Mouse (Mus musculus): Measurements from ENCODE around the gene Kif21b. TPM values are rescaled to one million over a fixed set of nuclear protein-coding genes. Genes with fewer than 3 reads are reported as not detected.

Gene Kif21b
- polyA plus RNA-seq, 1 experiment from 2014 or later = 3.3 TPM

DNA sequence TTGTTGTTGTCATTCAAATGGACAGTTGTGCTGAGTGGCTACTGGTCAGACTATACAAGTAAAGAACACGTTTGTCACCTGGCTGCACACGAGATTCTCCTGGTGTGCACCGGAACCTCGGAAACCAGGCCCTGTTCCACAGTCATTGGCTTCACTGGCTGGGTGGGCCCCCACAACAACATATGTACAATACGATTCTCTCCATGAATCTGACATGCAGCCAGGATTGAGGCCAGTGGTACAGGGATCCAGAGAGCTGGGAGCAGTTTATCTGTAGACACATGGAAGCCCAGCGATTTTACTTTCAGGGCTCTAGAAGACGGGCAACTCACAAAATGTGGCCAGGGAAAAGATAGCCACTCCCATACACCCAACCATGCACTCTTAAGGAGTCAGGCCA is 27.5 kb upstream of the Kif21b start:
- ATAC-seq (ENCODE audit: low FRiP score, low TSS enrichment) = no peak
- H3K4me3 ChIP-seq (ENCODE audit: low read length) = no peak overlapping the region
- no peak overlapping the region for H3K4me2 ChIP-seq (replicated peaks; ENCODE audit: low read depth, low read length)
- H3K9ac ChIP-seq (ENCODE audit: low read depth, low read length) = no peak overlapping the region
- H3K27ac ChIP-seq (ENCODE audit: low read depth, low read length) = no peak overlapping the region
- 83% methylated on average over 7 of the region's 7 CpGs for WGBS
- H3K36me3 ChIP-seq (ENCODE audit: control insufficient read depth, insufficient read depth, low read length) = no peaks in the 10 kb centered on the region
- no peaks in the 10 kb centered on the region for H3K27me3 ChIP-seq (ENCODE audit: control insufficient read depth, insufficient read depth, low read length)
- no peaks in the 10 kb centered on the region for H3K9me3 ChIP-seq (ENCODE audit: control insufficient read depth, low read length)
- 0 out of 2 replicates have a peak, but pooled peaks cover 2% of the 10 kb centered on the region for H3K4me1 ChIP-seq (ENCODE audit: control insufficient read depth, insufficient read depth, low read length)

DNA sequence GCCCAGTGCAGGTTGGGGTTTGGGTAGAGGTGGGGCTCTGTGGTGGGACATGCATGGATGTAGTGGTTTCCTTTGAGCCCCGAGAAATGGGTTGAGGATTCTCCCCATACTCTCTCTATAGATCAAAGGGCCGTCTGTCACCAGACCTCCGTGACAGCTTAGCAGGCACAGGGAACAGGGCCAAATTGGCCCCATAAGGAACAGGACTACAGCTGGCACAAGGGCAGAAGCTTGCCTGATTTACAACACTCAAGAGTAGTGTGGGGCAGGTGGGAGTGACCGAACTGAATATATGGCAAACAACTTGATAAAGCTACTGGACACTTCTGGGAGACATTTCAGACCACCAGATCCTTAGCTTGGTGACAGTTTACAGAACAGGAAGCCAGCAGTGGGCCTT is 26.4 kb upstream of the Kif21b start:
- H3K27me3 ChIP-seq (ENCODE audit: control insufficient read depth, insufficient read depth, low read length) = no peaks in the 10 kb centered on the region
- no peak overlapping the region for H3K27ac ChIP-seq (ENCODE audit: low read depth, low read length)
- ATAC-seq (ENCODE audit: low FRiP score, low TSS enrichment) = no peak
- H3K4me1 ChIP-seq (ENCODE audit: control insufficient read depth, insufficient read depth, low read length) = 0 out of 2 replicates have a peak, but pooled peaks cover 2% of the 10 kb centered on the region
- WGBS = 16% methylated on average over 4 of the region's 4 CpGs
- H3K9me3 ChIP-seq (ENCODE audit: control insufficient read depth, low read length) = no peaks in the 10 kb centered on the region
- no peaks in the 10 kb centered on the region for H3K36me3 ChIP-seq (ENCODE audit: control insufficient read depth, insufficient read depth, low read length)
- no peak overlapping the region for H3K4me3 ChIP-seq (ENCODE audit: low read length)
- H3K4me2 ChIP-seq (replicated peaks; ENCODE audit: low read depth, low read length) = no peak overlapping the region
- H3K9ac ChIP-seq (ENCODE audit: low read depth, low read length) = no peak overlapping the region

GRCm38 (mm10) chr1:136109464-136109863 is 21.7 kb upstream of the Kif21b start:
- Histone ChIP-seq H3K27ac (ENCODE audit: low read depth, low read length) (no peak overlapping the region), H3K27me3 (ENCODE audit: control insufficient read depth, insufficient read depth, low read length) (no peaks in the 10 kb centered on the region), H3K4me2 (replicated peaks; ENCODE audit: low read depth, low read length) (no peak overlapping the region), H3K9me3 (ENCODE audit: control insufficient read depth, low read length) (no peaks in the 10 kb centered on the region), H3K36me3 (ENCODE audit: control insufficient read depth, insufficient read depth, low read length) (no peaks in the 10 kb centered on the region), H3K4me1 (ENCODE audit: control insufficient read depth, insufficient read depth, low read length) (no peaks in the 10 kb centered on the region), H3K9ac (ENCODE audit: low read depth, low read length) (no peak overlapping the region), H3K4me3 (ENCODE audit: low read length) (no peak overlapping the region)
- no peak for ATAC-seq (ENCODE audit: low FRiP score, low TSS enrichment)
- WGBS = 79% methylated on average over 2 of the region's 2 CpGs

GRCm38 (mm10) chr1:136116183-136116582 is 15.0 kb upstream of the Kif21b start:
- Histone ChIP-seq H3K4me3 (ENCODE audit: low read length) (no peak overlapping the region), H3K27me3 (ENCODE audit: control insufficient read depth, insufficient read depth, low read length) (0 out of 2 replicates have a peak, but pooled peaks cover 2% of the 10 kb centered on the region), H3K9me3 (ENCODE audit: control insufficient read depth, low read length) (no peaks in the 10 kb centered on the region), H3K9ac (ENCODE audit: low read depth, low read length) (no peak overlapping the region), H3K4me2 (replicated peaks; ENCODE audit: low read depth, low read length) (no peak overlapping the region), H3K27ac (ENCODE audit: low read depth, low read length) (no peak overlapping the region), H3K4me1 (ENCODE audit: control insufficient read depth, insufficient read depth, low read length) (no peaks in the 10 kb centered on the region), H3K36me3 (ENCODE audit: control insufficient read depth, insufficient read depth, low read length) (no peaks in the 10 kb centered on the region)
- ATAC-seq (ENCODE audit: low FRiP score, low TSS enrichment) = no peak
- 32% methylated on average over 3 of the region's 3 CpGs for WGBS

DNA sequence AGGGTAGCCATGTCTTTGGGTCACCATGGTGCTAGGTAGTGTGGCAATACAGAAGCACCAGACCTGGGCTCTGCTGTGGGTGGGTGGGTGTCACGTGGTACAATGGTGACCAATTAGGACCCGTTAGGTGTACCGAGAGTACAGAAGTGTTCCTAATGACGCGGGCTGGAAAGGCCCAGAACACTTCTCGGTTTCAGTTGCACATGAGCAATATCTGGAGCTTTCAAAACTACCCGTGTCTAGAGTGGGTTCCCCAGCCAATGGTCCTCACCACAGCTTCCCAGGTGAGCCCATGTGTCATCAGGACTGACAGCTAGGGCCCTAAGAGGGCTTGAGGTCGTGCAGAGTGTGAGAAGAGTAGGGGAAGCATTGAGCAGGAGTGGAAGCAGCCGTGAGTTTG is 14.1 kb upstream of the Kif21b start:
- Histone ChIP-seq H3K36me3 (ENCODE audit: control insufficient read depth, insufficient read depth, low read length) (no peaks in the 10 kb centered on the region), H3K9me3 (ENCODE audit: control insufficient read depth, low read length) (no peaks in the 10 kb centered on the region), H3K27ac (ENCODE audit: low read depth, low read length) (no peak overlapping the region), H3K4me3 (ENCODE audit: low read length) (no peak overlapping the region), H3K4me2 (replicated peaks; ENCODE audit: low read depth, low read length) (no peak overlapping the region), H3K27me3 (ENCODE audit: control insufficient read depth, insufficient read depth, low read length) (0 out of 2 replicates have a peak, but pooled peaks cover 2% of the 10 kb centered on the region), H3K9ac (ENCODE audit: low read depth, low read length) (no peak overlapping the region), H3K4me1 (ENCODE audit: control insufficient read depth, insufficient read depth, low read length) (no peaks in the 10 kb centered on the region)
- no peak for ATAC-seq (ENCODE audit: low FRiP score, low TSS enrichment)
- WGBS = 89% methylated on average over 9 of the region's 9 CpGs

GRCm38 (mm10) chr1:136118875-136119274 is 12.3 kb upstream of the Kif21b start:
- Histone ChIP-seq H3K9me3 (ENCODE audit: control insufficient read depth, low read length) (no peaks in the 10 kb centered on the region), H3K4me2 (replicated peaks; ENCODE audit: low read depth, low read length) (no peak overlapping the region), H3K4me1 (ENCODE audit: control insufficient read depth, insufficient read depth, low read length) (no peaks in the 10 kb centered on the region), H3K4me3 (ENCODE audit: low read length) (no peak overlapping the region), H3K36me3 (ENCODE audit: control insufficient read depth, insufficient read depth, low read length) (no peaks in the 10 kb centered on the region), H3K27ac (ENCODE audit: low read depth, low read length) (no peak overlapping the region), H3K9ac (ENCODE audit: low read depth, low read length) (no peak overlapping the region), H3K27me3 (ENCODE audit: control insufficient read depth, insufficient read depth, low read length) (0 out of 2 replicates have a peak, but pooled peaks cover 2% of the 10 kb centered on the region)
- WGBS = 30% methylated on average over 8 of the region's 8 CpGs
- no peak for ATAC-seq (ENCODE audit: low FRiP score, low TSS enrichment)

DNA sequence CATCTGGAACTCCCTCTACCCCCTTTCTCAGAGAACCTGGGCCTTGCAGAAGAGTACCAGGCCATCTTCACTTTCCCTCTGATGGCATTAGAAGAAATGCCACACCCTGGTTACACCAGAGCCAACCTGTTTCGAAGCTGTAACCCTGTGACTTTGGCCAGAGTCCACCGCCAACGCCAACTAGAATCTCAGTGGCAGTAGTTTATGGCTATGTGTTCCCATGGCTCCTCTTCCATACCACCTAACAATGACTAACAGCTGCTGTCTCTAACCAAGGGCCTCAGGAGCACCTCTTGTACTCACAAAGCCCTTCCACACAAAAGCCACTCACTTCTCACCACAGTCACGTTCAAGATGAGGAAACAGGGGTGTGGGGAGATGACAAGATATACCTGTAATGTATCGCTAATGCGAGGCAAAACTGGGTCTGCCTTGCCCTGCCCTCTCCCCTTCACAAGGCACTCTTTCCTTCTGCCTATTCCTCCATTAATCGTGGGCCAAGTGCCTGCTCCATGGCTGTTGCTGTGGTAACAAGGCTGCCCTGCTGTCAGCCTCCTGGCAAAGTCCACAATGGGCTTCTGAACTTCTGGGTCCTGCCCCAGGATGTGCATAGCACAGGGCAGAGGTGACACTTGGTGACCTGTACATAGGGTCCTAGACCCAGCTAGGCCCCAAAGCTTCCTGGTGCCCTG is 11.5 kb upstream of the Kif21b start:
- H3K9ac ChIP-seq (ENCODE audit: low read depth, low read length) = no peak overlapping the region
- H3K27me3 ChIP-seq (ENCODE audit: control insufficient read depth, insufficient read depth, low read length) = 0 out of 2 replicates have a peak, but pooled peaks cover 2% of the 10 kb centered on the region
- no peaks in the 10 kb centered on the region for H3K9me3 ChIP-seq (ENCODE audit: control insufficient read depth, low read length)
- no peaks in the 10 kb centered on the region for H3K4me1 ChIP-seq (ENCODE audit: control insufficient read depth, insufficient read depth, low read length)
- WGBS = 85% methylated on average over 7 of the region's 7 CpGs
- no peak for ATAC-seq (ENCODE audit: low FRiP score, low TSS enrichment)
- H3K36me3 ChIP-seq (ENCODE audit: control insufficient read depth, insufficient read depth, low read length) = no peaks in the 10 kb centered on the region
- no peak overlapping the region for H3K27ac ChIP-seq (ENCODE audit: low read depth, low read length)
- no peak overlapping the region for H3K4me3 ChIP-seq (ENCODE audit: low read length)
- no peak overlapping the region for H3K4me2 ChIP-seq (replicated peaks; ENCODE audit: low read depth, low read length)

DNA sequence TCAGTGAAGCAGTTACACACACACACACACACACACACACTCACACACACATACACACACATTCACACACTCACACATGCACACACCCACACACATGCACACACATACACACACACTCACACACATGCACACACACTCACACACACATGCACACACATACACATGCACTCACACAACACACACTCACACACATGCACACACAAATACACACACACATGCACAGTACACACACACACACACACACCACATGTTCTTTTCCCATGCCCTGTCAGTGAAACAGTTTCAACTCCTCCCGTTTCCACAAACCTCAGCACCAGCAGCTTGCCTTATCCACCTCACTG is 11.0 kb upstream of the Kif21b start:
- H3K4me3 ChIP-seq (ENCODE audit: low read length) = no peak overlapping the region

GRCm38 (mm10) chr1:136120785-136121184 is 10.4 kb upstream of the Kif21b start:
- Histone ChIP-seq H3K9me3 (ENCODE audit: control insufficient read depth, low read length) (no peaks in the 10 kb centered on the region), H3K4me3 (ENCODE audit: low read length) (no peak overlapping the region), H3K4me2 (replicated peaks; ENCODE audit: low read depth, low read length) (no peak overlapping the region), H3K27me3 (ENCODE audit: control insufficient read depth, insufficient read depth, low read length) (0 out of 2 replicates have a peak, but pooled peaks cover 2% of the 10 kb centered on the region), H3K4me1 (ENCODE audit: control insufficient read depth, insufficient read depth, low read length) (no peaks in the 10 kb centered on the region), H3K27ac (ENCODE audit: low read depth, low read length) (no peak overlapping the region), H3K36me3 (ENCODE audit: control insufficient read depth, insufficient read depth, low read length) (no peaks in the 10 kb centered on the region), H3K9ac (ENCODE audit: low read depth, low read length) (no peak overlapping the region)
- 45% methylated on average over 6 of the region's 6 CpGs for WGBS
- no peak for ATAC-seq (ENCODE audit: low FRiP score, low TSS enrichment)

More for the DNA sequence above, 11.0 kb upstream of the Kif21b start:
- no peaks in the 10 kb centered on the region for H3K4me1 ChIP-seq (ENCODE audit: control insufficient read depth, insufficient read depth, low read length)
- no peak overlapping the region for H3K27ac ChIP-seq (ENCODE audit: low read depth, low read length)
- 81% methylated on average over 1 of the region's 1 CpGs for WGBS
- H3K36me3 ChIP-seq (ENCODE audit: control insufficient read depth, insufficient read depth, low read length) = no peaks in the 10 kb centered on the region
- H3K9me3 ChIP-seq (ENCODE audit: control insufficient read depth, low read length) = no peaks in the 10 kb centered on the region
- no peak for ATAC-seq (ENCODE audit: low FRiP score, low TSS enrichment)
- H3K27me3 ChIP-seq (ENCODE audit: control insufficient read depth, insufficient read depth, low read length) = 0 out of 2 replicates have a peak, but pooled peaks cover 2% of the 10 kb centered on the region
- H3K9ac ChIP-seq (ENCODE audit: low read depth, low read length) = no peak overlapping the region
- H3K4me2 ChIP-seq (replicated peaks; ENCODE audit: low read depth, low read length) = no peak overlapping the region
